Mouse (Mus musculus) A20 (cell line): ENCODE measurements around the gene Cand2.

Experiments used
- DNase-seq: peaks from one replicate; pipeline ENCODE4 v3.0.0-alpha.2; 2011; ENCODE audit warnings: low read depth, low spot score

Cand2 gene

GRCm38 (mm10) chr6:115773966-115774413 is 348 bp upstream of the Cand2 start:
- DNase-seq, result peak; percentile 82

- DNase-seq, result no peak
Observed at GRCm38 (mm10) chr6:115775838-115776237, 1.5 kb downstream of the Cand2 start.

- DNase-seq, result no peak
Observed at GRCm38 (mm10) chr6:115776363-115776762, 2.0 kb downstream of the Cand2 start.

- no peak for DNase-seq
Observed at GRCm38 (mm10) chr6:115782781-115783180, 8.4 kb downstream of the Cand2 start.

- no peak for DNase-seq
Observed at GRCm38 (mm10) chr6:115791016-115791415, 16.7 kb downstream of the Cand2 start.

- no peak for DNase-seq
Observed at GRCm38 (mm10) chr6:115791842-115792686, 17.7 kb downstream of the Cand2 start.

- no peak for DNase-seq
Observed at GRCm38 (mm10) chr6:115792691-115793215, 18.4 kb downstream of the Cand2 start.

GRCm38 (mm10) chr6:115801811-115802210 is 27.5 kb downstream of the Cand2 start:
- no peak for DNase-seq

GRCm38 (mm10) chr6:115803541-115804382 is 29.4 kb downstream of the Cand2 start:
- DNase-seq, result peak; percentile 74

- DNase-seq, result peak; percentile 16
Observed at GRCm38 (mm10) chr6:115804432-115805192, 30.3 kb downstream of the Cand2 start.

GRCm38 (mm10) chr6:115807464-115808195 is 33.3 kb downstream of the Cand2 start:
- DNase-seq, result peak; percentile 21

- DNase-seq, result no peak
Observed at GRCm38 (mm10) chr6:115808196-115808487, 33.8 kb downstream of the Cand2 start.

- peak; percentile 96 for DNase-seq
Observed at GRCm38 (mm10) chr6:115808488-115809231, 34.3 kb downstream of the Cand2 start, which contains the start of gene Rpl32. Gene Rpl32 (minus strand): TSS chr6:115808747.

- DNase-seq, result no peak
Observed at GRCm38 (mm10) chr6:115811606-115812005, 37.3 kb downstream of the Cand2 start.

GRCm38 (mm10) chr6:115814104-115814503 is 39.8 kb downstream of the Cand2 start:
- peak; percentile 69 for DNase-seq

- no peak for DNase-seq
Observed at GRCm38 (mm10) chr6:115815041-115815440, 40.7 kb downstream of the Cand2 start.

- no peak for DNase-seq
Observed at GRCm38 (mm10) chr6:115818129-115818528, 43.8 kb downstream of the Cand2 start.

GRCm38 (mm10) chr6:115821216-115821993 is 47.1 kb downstream of the Cand2 start:
- DNase-seq, result no peak

- DNase-seq, result peak; percentile 96
Observed at GRCm38 (mm10) chr6:115823850-115824464, 49.6 kb downstream of the Cand2 start.
